Mouse (Mus musculus) spleen, embryonic (tissue): Measurements from ENCODE around the gene Olfr104-ps.

Experiments
- CTCF ChIA-PET: fragments of 350-600 bp; sonication (Branson Sonifier 250); formaldehyde crosslinking; loops from one replicate; lab custom pipeline; 2022; lab: Charles Lee

Olfr104-ps gene

DNA sequence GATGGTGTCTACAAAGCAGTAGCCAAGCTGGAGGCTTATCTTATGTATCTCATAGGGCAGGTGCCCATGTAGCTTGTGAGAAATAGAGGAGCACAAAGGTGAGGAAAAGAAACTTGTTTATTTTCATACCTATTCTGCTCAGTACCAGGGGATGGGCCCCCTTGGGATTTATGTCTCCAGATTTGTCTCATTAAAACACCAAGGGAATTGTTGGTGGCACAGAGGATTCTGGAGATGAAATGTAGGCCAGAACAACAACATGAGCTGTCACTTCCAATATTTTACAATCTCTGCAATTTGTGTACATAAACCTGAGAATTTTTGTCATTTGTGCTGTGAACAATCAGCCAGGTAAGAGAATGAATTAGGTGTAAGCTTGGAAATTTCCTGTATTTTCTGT is at the start of gene Olfr104-ps:
Gene Olfr104-ps, plus strand, starts transcription at position 301 of the 400 bp plus-strand sequence.
- CTCF ChIA-PET = no interaction called here

DNA sequence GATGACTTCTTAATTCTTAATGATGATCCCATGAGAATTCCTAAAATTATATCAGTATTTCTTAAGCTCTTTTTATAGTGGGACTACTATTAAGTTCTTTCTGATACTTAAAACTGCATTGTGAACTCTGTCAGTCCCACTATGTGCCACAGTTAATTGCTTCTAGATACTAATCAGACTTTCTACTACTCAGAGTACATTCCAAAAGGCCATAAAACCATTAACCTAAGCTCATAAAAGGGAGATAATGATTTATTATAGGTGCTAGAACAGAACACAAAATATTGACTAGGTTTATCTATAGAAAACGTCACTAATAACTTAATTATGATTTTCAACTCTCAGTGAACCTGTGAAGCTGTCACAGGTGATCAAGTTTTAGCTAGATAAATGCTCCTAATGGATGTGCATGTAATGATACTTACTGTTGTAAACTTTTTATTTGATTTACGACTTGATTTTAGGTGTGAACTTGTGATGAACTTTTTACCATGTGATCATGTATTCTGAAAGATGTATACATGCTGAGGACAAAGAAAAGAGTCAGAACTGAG is 49.2 kb upstream of the Olfr104-ps start:
- CTCF ChIA-PET = no interaction called here

- CTCF ChIA-PET = no interaction called here
Measured at GRCm38 (mm10) chr17:37316954-37317353, 42.4 kb upstream of the Olfr104-ps start, which contains the start of gene Olfr102. Gene Olfr102 (minus strand): TSS chr17:37317054.

DNA sequence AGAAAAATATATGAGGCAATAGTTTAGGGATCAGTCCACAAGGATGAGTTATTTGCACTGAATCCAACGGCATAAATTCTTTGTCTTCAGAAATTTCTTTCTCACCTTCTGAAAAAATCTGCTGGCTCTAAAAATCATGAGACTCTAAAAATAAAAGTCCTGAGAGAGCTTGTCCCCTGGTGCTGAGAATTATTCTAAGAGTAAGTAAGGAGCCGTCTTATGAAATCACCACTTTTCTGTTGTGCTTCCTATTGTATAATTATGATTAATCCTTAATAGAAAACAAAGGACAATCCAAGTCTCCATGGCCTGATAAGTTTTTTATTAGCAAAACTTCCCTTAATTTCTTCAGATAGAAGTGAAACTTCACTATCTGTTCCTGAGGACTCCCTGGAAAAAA is 19.8 kb upstream of the Olfr104-ps start, which contains the start of gene Olfr103:
Gene Olfr103, minus strand, starts transcription at position 101 of the 400 bp plus-strand sequence.
- CTCF ChIA-PET = no interaction called here

DNA sequence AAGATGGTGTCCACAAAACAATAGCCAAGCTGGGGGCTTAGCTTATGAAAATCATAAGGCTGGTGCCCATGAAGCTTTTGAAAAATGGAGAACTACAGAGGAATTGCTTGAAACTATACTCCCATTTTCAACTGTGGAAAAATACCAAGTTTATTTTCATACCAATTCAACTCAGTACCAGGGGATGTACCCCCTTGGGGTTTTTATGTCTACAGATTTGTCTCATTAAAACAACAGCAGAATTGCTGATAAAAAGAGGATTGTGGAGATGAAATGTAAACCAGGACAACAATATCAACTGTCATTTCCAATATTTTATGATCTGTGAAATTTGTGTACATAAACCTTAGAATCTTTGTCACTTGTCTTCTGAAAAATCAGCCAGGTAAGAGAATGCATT is 19.4 kb downstream of the Olfr104-ps start, which contains the start of gene Olfr105-ps:
Gene Olfr105-ps, plus strand, starts transcription at position 301 of the 400 bp plus-strand sequence.
- CTCF ChIA-PET = no interaction called here

- CTCF ChIA-PET = no interaction called here
Measured at GRCm38 (mm10) chr17:37390093-37390492, 30.7 kb downstream of the Olfr104-ps start, which contains the start of gene Olfr106-ps. Gene Olfr106-ps (plus strand): TSS chr17:37390393.

DNA sequence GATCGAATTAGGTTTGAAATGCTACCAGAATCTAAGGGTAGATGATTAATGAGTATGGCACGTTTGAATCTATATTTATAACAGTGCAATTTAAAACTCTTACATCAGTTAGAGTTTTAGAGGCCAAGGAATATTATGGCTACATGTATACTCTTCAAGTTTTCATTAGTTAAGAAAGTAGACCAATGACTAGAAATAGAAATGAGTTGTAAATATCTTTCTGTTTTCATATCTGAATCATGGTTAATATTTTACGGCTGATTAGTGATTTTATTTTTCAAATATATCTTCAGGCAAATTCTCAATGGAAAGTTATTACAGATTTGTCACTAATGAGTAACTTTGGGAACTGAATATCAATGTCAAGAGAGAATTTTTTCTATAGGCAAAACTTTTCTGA is 39.5 kb downstream of the Olfr104-ps start, which contains the start of gene Olfr107:
Gene Olfr107, plus strand, starts transcription at position 301 of the 400 bp plus-strand sequence.
- CTCF ChIA-PET = no interaction called here

- CTCF ChIA-PET = no interaction called here
Measured at GRCm38 (mm10) chr17:37413380-37413779, 54.0 kb downstream of the Olfr104-ps start.
